Mouse (Mus musculus) embryonic facial prominence, embryonic 14.5 days (tissue): ENCODE results near the gene Yjefn3. TPM values are rescaled to one million over a fixed set of nuclear protein-coding genes. Genes with fewer than 3 reads are reported as not detected.

Experiments
- ATAC-seq: fragments of 200-750 bp; cut with Nextera tagmentation; 2 replicates; pipeline ENCODE4 v1.8.0; 2017; ENCODE audit warnings: low read depth, moderate number of reproducible peaks, moderate TSS enrichment
- DNase-seq: peaks from one replicate; pipeline ENCODE4 v3.0.0-alpha.2; 2015; ENCODE audit warnings: low spot score
- H3K27ac ChIP-seq: fragments of 300-500 bp; sonication (generic); replicated peaks from 2 replicates; pipeline ENCODE4 v1.5.1; 2014; ENCODE audit warnings: low read depth, mild to moderate bottlenecking, low read length, moderate library complexity
- H3K27me3 ChIP-seq: fragments of 300-500 bp; sonication (generic); replicated peaks from 2 replicates; pipeline ENCODE4 v1.6.1; 2014; ENCODE audit warnings: low read length; ENCODE audit not compliant: control insufficient read depth, insufficient read depth
- H3K36me3 ChIP-seq: fragments of 300-500 bp; sonication (generic); 2 replicates; pipeline ENCODE4 v1.6.1; 2014; ENCODE audit warnings: low read length, mixed read lengths; ENCODE audit not compliant: control insufficient read depth, insufficient read depth
- H3K4me1 ChIP-seq: fragments of 300-500 bp; sonication (generic); 2 replicates; pipeline ENCODE4 v1.6.1; 2014; ENCODE audit warnings: antibody characterized with exemption, low read length; ENCODE audit not compliant: control insufficient read depth, insufficient read depth
- H3K4me2 ChIP-seq: fragments of 300-500 bp; sonication (generic); 2 replicates; pipeline ENCODE4 v1.6.1; 2014; ENCODE audit warnings: low read depth, mild to moderate bottlenecking, low read length, moderate library complexity, mixed read lengths
- H3K4me3 ChIP-seq: fragments of 300-500 bp; sonication (generic); 2 replicates; pipeline ENCODE4 v1.5.1; 2014; ENCODE audit warnings: low read depth, mild to moderate bottlenecking, low read length
- H3K9ac ChIP-seq: fragments of 300-500 bp; sonication (generic); 2 replicates; pipeline ENCODE4 v1.6.1; 2014; ENCODE audit warnings: low read depth, mild to moderate bottlenecking, low read length, moderate library complexity, mixed read lengths
- H3K9me3 ChIP-seq: fragments of 300-500 bp; sonication (generic); 2 replicates; pipeline ENCODE4 v1.6.1; 2016; ENCODE audit warnings: low read length; ENCODE audit not compliant: control insufficient read depth
- WGBS: fragments of 180-500 bp; shearing (Covaris S2); extraction: QIAGEN DNeasy Blood & Tissue Kit; methylation state at CpG from one replicate; pipeline ENCODE4 v1.1.7; 2014; 5-methylcytosine and 5-hydroxymethylcytosine counted together
- polyA plus RNA-seq: library from polyadenylated mRNA; unstranded; fragments of >200 nt; fragmentation: Nextera tagmentation; extraction: Ambion mirVana; gene quantifications from 2 replicates; pipeline ENCODE4 v1.2.1, GENCODE M21; 2014

Yjefn3 gene
- polyA plus RNA-seq, 1 experiment from 2014 or later: 3.8 TPM

- no peaks in the 10 kb centered on the region for H3K9me3 ChIP-seq
- no peak overlapping the region for H3K4me2 ChIP-seq
- H3K4me1 ChIP-seq: peaks cover 4% of the 10 kb centered on the region; the same call in 1 of the 2 replicates
- H3K27me3 ChIP-seq: peaks cover 64% of the 10 kb centered on the region
- H3K9ac ChIP-seq: no peak overlapping the region
- no peak for DNase-seq
- no peak overlapping the region for H3K4me3 ChIP-seq
- WGBS: 60% methylated on average over 7 of the region's 8 CpGs
- no peak for ATAC-seq
- H3K27ac ChIP-seq: no peak overlapping the region
- H3K36me3 ChIP-seq: no peaks in the 10 kb centered on the region
Observed at GRCm38 (mm10) chr8:69879678-69880077, 22.8 kb downstream of the Yjefn3 start.

DNA sequence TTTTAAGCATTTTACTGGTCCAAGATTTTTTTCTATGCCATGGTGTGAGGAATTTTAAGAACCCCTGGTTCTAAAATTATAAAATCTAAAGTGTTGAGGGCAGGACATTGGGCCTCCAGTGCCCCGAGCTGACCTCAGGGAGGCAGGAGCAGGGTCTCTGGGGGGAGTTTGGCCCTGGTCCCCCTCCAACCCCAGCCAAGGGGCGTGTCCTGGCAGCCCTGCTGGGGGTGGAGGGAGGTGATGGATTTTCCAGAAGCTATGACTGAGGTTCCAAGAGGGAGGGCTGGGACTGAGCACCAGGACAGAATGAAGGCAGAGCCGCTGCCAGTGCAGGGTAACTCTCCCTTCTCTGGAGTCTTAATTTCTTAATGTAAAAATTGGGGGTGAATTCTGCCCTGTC lies 24.5 kb downstream of the Yjefn3 start:
- 73% methylated on average over 3 of the region's 3 CpGs for WGBS

GRCm38 (mm10) chr8:69877396-69877795 lies 25.1 kb downstream of the Yjefn3 start:
- ATAC-seq (no peak), DNase-seq (no peak)
- Histone ChIP-seq H3K9ac (no peak overlapping the region), H3K4me3 (no peak overlapping the region), H3K27me3 (peaks cover 41% of the 10 kb centered on the region), H3K27ac (no peak overlapping the region), H3K36me3 (no peaks in the 10 kb centered on the region), H3K4me2 (no peak overlapping the region), H3K4me1 (peaks cover 4% of the 10 kb centered on the region; the same call in 1 of the 2 replicates), H3K9me3 (no peaks in the 10 kb centered on the region)
- 79% methylated on average over 4 of the region's 4 CpGs for WGBS

More for the DNA sequence above, 24.5 kb downstream of the Yjefn3 start:
- H3K9me3 ChIP-seq: no peaks in the 10 kb centered on the region
- ATAC-seq: no peak
- H3K36me3 ChIP-seq: no peaks in the 10 kb centered on the region
- peaks cover 47% of the 10 kb centered on the region for H3K27me3 ChIP-seq
- DNase-seq: no peak
- H3K27ac ChIP-seq: no peak overlapping the region
- H3K4me2 ChIP-seq: no peak overlapping the region
- H3K4me3 ChIP-seq: no peak overlapping the region
- H3K4me1 ChIP-seq: peaks cover 4% of the 10 kb centered on the region; the same call in 1 of the 2 replicates
- no peak overlapping the region for H3K9ac ChIP-seq

DNA sequence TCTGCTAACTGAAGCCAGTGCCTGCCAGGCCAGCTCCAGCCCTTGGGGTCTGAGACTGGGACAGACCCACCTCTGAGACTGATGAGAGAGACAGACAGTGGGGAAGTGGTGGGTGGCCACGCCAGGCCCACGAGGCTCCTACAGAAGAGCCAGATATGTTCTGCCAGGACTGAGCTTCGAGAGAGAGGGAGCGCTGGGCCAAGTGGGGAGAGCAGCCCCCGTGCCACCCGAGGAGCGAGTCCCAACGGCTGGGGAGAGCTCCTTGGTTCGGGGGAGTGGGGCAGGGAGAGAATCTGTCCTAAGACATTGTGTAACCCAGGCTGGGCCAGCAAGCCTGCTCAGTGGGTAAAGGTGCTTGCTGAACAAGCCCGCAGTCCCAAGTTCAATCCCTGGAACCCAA lies 25.5 kb downstream of the Yjefn3 start:
- Histone ChIP-seq H3K9ac (no peak overlapping the region), H3K4me2 (no peak overlapping the region), H3K27me3 (peaks cover 37% of the 10 kb centered on the region), H3K36me3 (no peaks in the 10 kb centered on the region), H3K4me1 (peaks cover 4% of the 10 kb centered on the region; the same call in 1 of the 2 replicates), H3K9me3 (no peaks in the 10 kb centered on the region), H3K4me3 (no peak overlapping the region), H3K27ac (no peak overlapping the region)
- DNase-seq: no peak
- WGBS: 73% methylated on average over 10 of the region's 10 CpGs
- no peak for ATAC-seq

- H3K9ac ChIP-seq: 0 out of 2 replicates have a peak overlapping the region, but pooled peaks have one; percentile 2
- H3K4me3 ChIP-seq: no peak overlapping the region
- H3K36me3 ChIP-seq: no peaks in the 10 kb centered on the region
- 30% methylated on average over 10 of the region's 10 CpGs for whole genome bisulfite sequencing
- peaks cover 28% of the 10 kb centered on the region for H3K27me3 ChIP-seq
- H3K27ac ChIP-seq: no peak overlapping the region
- DNase-seq (no peak), ATAC-seq (no peak)
- no peaks in the 10 kb centered on the region for H3K9me3 ChIP-seq
- no peaks in the 10 kb centered on the region for H3K4me1 ChIP-seq
- no peak overlapping the region for H3K4me2 ChIP-seq
Observed at GRCm38 (mm10) chr8:69876097-69876496, 26.4 kb downstream of the Yjefn3 start.

- Histone ChIP-seq H3K36me3 (no peaks in the 10 kb centered on the region), H3K4me2 (no peak overlapping the region), H3K4me1 (no peaks in the 10 kb centered on the region), H3K4me3 (no peak overlapping the region), H3K27me3 (peaks cover 14% of the 10 kb centered on the region), H3K9ac (no peak overlapping the region), H3K27ac (no peak overlapping the region), H3K9me3 (no peaks in the 10 kb centered on the region)
- ATAC-seq (no peak), DNase-seq (no peak)
- WGBS: 74% methylated on average over 11 of the region's 13 CpGs
Observed at GRCm38 (mm10) chr8:69874654-69875053, 27.9 kb downstream of the Yjefn3 start.

GRCm38 (mm10) chr8:69874155-69874554 lies 28.4 kb downstream of the Yjefn3 start:
- Histone ChIP-seq H3K27me3 (peaks cover 9% of the 10 kb centered on the region), H3K4me1 (no peaks in the 10 kb centered on the region), H3K36me3 (no peaks in the 10 kb centered on the region), H3K4me2 (no peak overlapping the region), H3K9me3 (no peaks in the 10 kb centered on the region), H3K4me3 (no peak overlapping the region), H3K9ac (no peak overlapping the region), H3K27ac (no peak overlapping the region)
- DNase-seq: peak; percentile 45
- no peak for ATAC-seq
- 10% methylated on average over 9 of the region's 9 CpGs for WGBS

GRCm38 (mm10) chr8:69870907-69871306 lies 31.6 kb downstream of the Yjefn3 start:
- Histone ChIP-seq H3K4me2 (no peak overlapping the region), H3K9ac (no peak overlapping the region), H3K9me3 (no peaks in the 10 kb centered on the region), H3K27ac (no peak overlapping the region), H3K27me3 (no peaks in the 10 kb centered on the region), H3K4me1 (no peaks in the 10 kb centered on the region), H3K4me3 (no peak overlapping the region), H3K36me3 (no peaks in the 10 kb centered on the region)
- 89% methylated on average over 3 of the region's 6 CpGs for WGBS
- DNase-seq (no peak), ATAC-seq (no peak)

DNA sequence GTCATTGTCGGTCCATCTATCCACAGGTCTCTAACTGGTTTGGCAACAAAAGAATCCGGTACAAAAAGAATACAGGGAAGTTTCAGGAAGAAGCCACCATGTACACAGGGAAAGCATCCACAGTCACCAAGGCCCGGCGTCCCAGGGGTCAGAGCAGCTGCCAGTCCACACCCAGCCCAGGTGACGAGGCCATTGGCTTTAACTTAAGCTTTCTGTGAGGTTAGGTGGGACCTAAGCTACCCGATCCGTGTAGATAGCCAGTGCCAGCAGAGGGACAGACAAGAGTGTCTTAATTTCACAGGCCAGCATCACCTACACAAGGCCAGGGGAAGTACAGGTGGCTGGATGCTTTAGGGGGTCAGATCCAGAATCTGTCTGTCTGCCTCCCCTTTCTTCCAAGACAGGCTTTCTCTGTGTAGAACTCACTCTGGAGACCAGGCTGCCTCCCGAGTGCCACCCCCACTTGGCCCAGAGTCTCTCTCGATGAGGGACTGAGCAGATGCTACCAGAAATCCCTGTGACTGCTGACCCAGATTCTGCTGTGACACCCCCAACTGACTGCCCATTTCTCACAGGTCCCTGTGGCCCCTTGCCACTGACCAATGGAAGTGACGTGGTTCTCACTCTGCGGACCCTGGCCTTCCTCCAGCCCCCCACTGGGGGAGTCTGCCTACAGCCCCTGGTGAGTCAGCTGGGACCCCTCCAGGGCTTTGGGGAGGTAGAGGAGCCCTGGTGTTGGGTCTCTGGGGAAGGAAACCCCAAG lies 32.3 kb downstream of the Yjefn3 start:
- no peaks in the 10 kb centered on the region for H3K4me1 ChIP-seq
- DNase-seq (no peak), ATAC-seq (no peak)
- no peak overlapping the region for H3K4me3 ChIP-seq
- H3K9me3 ChIP-seq: no peaks in the 10 kb centered on the region
- H3K9ac ChIP-seq: no peak overlapping the region
- H3K36me3 ChIP-seq: no peaks in the 10 kb centered on the region
- H3K27ac ChIP-seq: no peak overlapping the region
- WGBS: 81% methylated on average over 11 of the region's 11 CpGs
- H3K27me3 ChIP-seq: no peaks in the 10 kb centered on the region
- no peak overlapping the region for H3K4me2 ChIP-seq
